Comparison of ENCODE assay signal across 12 mouse cellular contexts in the genomic region with DNA sequence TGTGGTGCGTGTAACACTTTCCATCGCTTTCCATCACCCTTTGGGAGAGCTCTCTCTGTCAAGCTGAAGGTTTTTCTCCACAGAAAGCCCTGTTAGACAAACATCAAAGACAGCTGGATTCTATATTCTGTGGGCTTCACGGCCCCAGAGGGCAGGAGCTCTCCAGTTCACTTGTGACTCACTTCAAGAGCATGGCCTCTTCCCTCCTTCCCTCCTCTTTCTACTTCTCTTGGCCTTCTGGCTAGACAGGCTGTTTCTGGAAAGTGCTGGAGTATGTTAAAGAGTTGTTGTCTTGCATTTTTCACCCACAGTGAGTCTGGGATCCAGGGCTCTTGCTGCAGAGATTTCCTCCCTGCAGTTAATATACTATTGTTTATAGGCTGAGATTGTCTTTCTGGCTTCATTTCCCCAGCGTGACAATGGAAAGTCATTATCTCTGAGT.
DNase-seq lines count a peak whose midpoint lies in the region; ATAC-seq and TF ChIP-seq lines count a peak whose summit lies in the region.
"Had no signal": no experiment of that assay in that cellular context is flagged by ENCODE, and none has a peak within 500 bp of the region (broad histone marks: within the 10 kb centered on the region; RNA-seq: fewer than 3 reads in every experiment).

No protein-coding gene starts in this region.

- TF ChIP-seq CTCF in kidney, postnatal 0 days (IDR thresholded peaks at IDR 0.05; ENCODE audit: low read depth), result no peak

- 55% methylated on average over 4 of the region's 4 CpGs for WGBS in embryonic facial prominence, embryonic 11.5 days
- 60% methylated on average over 4 of the region's 4 CpGs for WGBS in embryonic facial prominence, embryonic 10.5 days
- WGBS in kidney, postnatal 0 days, result 32% methylated on average over 4 of the region's 4 CpGs
- 57% methylated on average over 4 of the region's 4 CpGs for WGBS in neural tube, embryonic 15.5 days

- H3K4me3 ChIP-seq in embryonic facial prominence, embryonic 11.5 days (ENCODE audit: low read depth, low read length), result no peak overlapping the region
- no peak overlapping the region for H3K4me3 ChIP-seq in embryonic facial prominence, embryonic 10.5 days
- H3K4me3 ChIP-seq in kidney, postnatal 0 days (replicated peaks; ENCODE audit: low read depth, low read length), result no peak overlapping the region
- H3K4me3 ChIP-seq in neural tube, embryonic 15.5 days (replicated peaks), result no peak overlapping the region
- H3K4me3 ChIP-seq: limb, embryonic 13.5 days had no signal

- no peak overlapping the region for H3K4me2 ChIP-seq in embryonic facial prominence, embryonic 11.5 days (ENCODE audit: low read depth, low read length)
- H3K4me2 ChIP-seq in kidney, postnatal 0 days (ENCODE audit: low read length), result 0 out of 2 replicates have a peak overlapping the region, but pooled peaks have one; percentile 8
- no peak overlapping the region for H3K4me2 ChIP-seq in neural tube, embryonic 15.5 days
- H3K4me2 ChIP-seq: limb, embryonic 13.5 days had no signal

- no peaks in the 10 kb centered on the region for H3K27me3 ChIP-seq in embryonic facial prominence, embryonic 11.5 days (ENCODE audit: control insufficient read depth, insufficient read depth, low read length)
- no peaks in the 10 kb centered on the region for H3K27me3 ChIP-seq in embryonic facial prominence, embryonic 10.5 days (replicated peaks; ENCODE audit: low read depth, poor library complexity, severe bottlenecking)
- no peaks in the 10 kb centered on the region for H3K27me3 ChIP-seq in kidney, postnatal 0 days (ENCODE audit: insufficient read depth, low read length)
- no peaks in the 10 kb centered on the region for H3K27me3 ChIP-seq in neural tube, embryonic 15.5 days (replicated peaks)
- H3K27me3 ChIP-seq: limb, embryonic 13.5 days had no signal

- H3K4me1 ChIP-seq in embryonic facial prominence, embryonic 11.5 days (ENCODE audit: control insufficient read depth, insufficient read depth, low read length), result no peaks in the 10 kb centered on the region
- peaks cover 5% of the 10 kb centered on the region; the same call in 1 of the 2 replicates for H3K4me1 ChIP-seq in embryonic facial prominence, embryonic 10.5 days
- H3K4me1 ChIP-seq in kidney, postnatal 0 days (replicated peaks; ENCODE audit: insufficient read depth, low read length), result no peaks in the 10 kb centered on the region; the same call in 1 of the 2 replicates
- H3K4me1 ChIP-seq in neural tube, embryonic 15.5 days, result peaks cover 15% of the 10 kb centered on the region

- H3K36me3 ChIP-seq in embryonic facial prominence, embryonic 11.5 days (replicated peaks; ENCODE audit: control insufficient read depth, insufficient read depth, low read depth, low read length), result no peaks in the 10 kb centered on the region
- no peaks in the 10 kb centered on the region for H3K36me3 ChIP-seq in embryonic facial prominence, embryonic 10.5 days (replicated peaks)
- H3K36me3 ChIP-seq in kidney, postnatal 0 days (ENCODE audit: insufficient read depth, low read length), result no peaks in the 10 kb centered on the region
- H3K36me3 ChIP-seq in neural tube, embryonic 15.5 days, result no peaks in the 10 kb centered on the region
- H3K36me3 ChIP-seq: G1E; limb, embryonic 13.5 days had no signal

- H3K27ac ChIP-seq in embryonic facial prominence, embryonic 11.5 days (replicated peaks; ENCODE audit: low read depth, low read length), result no peak overlapping the region
- no peak overlapping the region for H3K27ac ChIP-seq in embryonic facial prominence, embryonic 10.5 days (replicated peaks)
- H3K27ac ChIP-seq in kidney, postnatal 0 days, result peak overlapping the region; percentile 42
- 0 out of 2 replicates have a peak overlapping the region, but pooled peaks have one; percentile 29 for H3K27ac ChIP-seq in neural tube, embryonic 15.5 days (replicated peaks)
- H3K27ac ChIP-seq: limb, embryonic 13.5 days had no signal

- no peaks in the 10 kb centered on the region for H3K9me3 ChIP-seq in embryonic facial prominence, embryonic 11.5 days (replicated peaks; ENCODE audit: control insufficient read depth, low read length)
- no peaks in the 10 kb centered on the region for H3K9me3 ChIP-seq in embryonic facial prominence, embryonic 10.5 days
- H3K9me3 ChIP-seq in kidney, postnatal 0 days (replicated peaks; ENCODE audit: low read length), result no peaks in the 10 kb centered on the region
- H3K9me3 ChIP-seq in neural tube, embryonic 15.5 days (replicated peaks), result no peaks in the 10 kb centered on the region
- H3K9me3 ChIP-seq: limb, embryonic 13.5 days had no signal

- DNase-seq in embryonic facial prominence, embryonic 11.5 days (ENCODE audit: low spot score), result peak; percentile 6
- no peak for DNase-seq in embryonic facial prominence, embryonic 10.5 days (ENCODE audit: low spot score)
- peak; percentile 92 for DNase-seq in kidney, postnatal 0 days (ENCODE audit: low spot score)
- DNase-seq in kidney, postnatal 36 days, result no peak
- peak; percentile 38 for DNase-seq in fibroblast of lung, adult 2 months (ENCODE audit: low read depth)
- no peak for DNase-seq in urinary bladder, postnatal 14 days (ENCODE audit: low spot score)
- DNase-seq in gastrocnemius, postnatal 4 days (ENCODE audit: low spot score in 2 of 2), result no peak
- DNase-seq: cerebellum, postnatal 14 days; gastrocnemius, postnatal 10 days had no signal

- no peak overlapping the region for H3K9ac ChIP-seq in embryonic facial prominence, embryonic 11.5 days (replicated peaks; ENCODE audit: low read length)
- no peak overlapping the region for H3K9ac ChIP-seq in kidney, postnatal 0 days (ENCODE audit: low read depth, low read length)
- H3K9ac ChIP-seq in neural tube, embryonic 15.5 days (replicated peaks), result no peak overlapping the region
- H3K9ac ChIP-seq: limb, embryonic 13.5 days had no signal

- no peak for ATAC-seq in embryonic facial prominence, embryonic 11.5 days (replicated peaks; ENCODE audit: insufficient number of reproducible peaks, low FRiP score, low TSS enrichment, low read depth)
- ATAC-seq in kidney, postnatal 0 days (replicated peaks; ENCODE audit: low FRiP score, low read depth), result peak; percentile 80
- no peak for ATAC-seq in neural tube, embryonic 15.5 days (ENCODE audit: low FRiP score)

Comparison
In these comparisons a context has a peak if more than half of its experiments do, and no peak if none do; other contexts are left out.
1. DNase-seq: peak in embryonic facial prominence, embryonic 11.5 days (single experiment), kidney, postnatal 0 days (single experiment) and fibroblast of lung, adult 2 months (single experiment); none in embryonic facial prominence, embryonic 10.5 days (single experiment), kidney, postnatal 36 days (0 of 2), urinary bladder, postnatal 14 days (single experiment) and gastrocnemius, postnatal 4 days (0 of 2).
2. H3K27ac ChIP-seq: peak in kidney, postnatal 0 days (single experiment) and neural tube, embryonic 15.5 days (single experiment); none in embryonic facial prominence, embryonic 11.5 days (single experiment) and embryonic facial prominence, embryonic 10.5 days (single experiment).